Mouse (Mus musculus) bone marrow, adult 2 months (tissue): ENCODE measurements around the gene BC035947.

Experiments used
- CTCF ChIP-seq: fragments of 200-500 bp; IDR thresholded peaks from 2 replicates; pipeline ENCODE4 v1.5.1; 2011; ENCODE audit warnings: low read length, control low read depth; ENCODE audit not compliant: control insufficient read depth, insufficient read depth
- POLR2A ChIP-seq: fragments of 200-500 bp; IDR thresholded peaks from 2 replicates; pipeline ENCODE4 v1.6.1; 2011; ENCODE audit warnings: low read depth, mild to moderate bottlenecking, control low read depth, low read length, borderline replicate concordance; ENCODE audit not compliant: control insufficient read depth

DNA sequence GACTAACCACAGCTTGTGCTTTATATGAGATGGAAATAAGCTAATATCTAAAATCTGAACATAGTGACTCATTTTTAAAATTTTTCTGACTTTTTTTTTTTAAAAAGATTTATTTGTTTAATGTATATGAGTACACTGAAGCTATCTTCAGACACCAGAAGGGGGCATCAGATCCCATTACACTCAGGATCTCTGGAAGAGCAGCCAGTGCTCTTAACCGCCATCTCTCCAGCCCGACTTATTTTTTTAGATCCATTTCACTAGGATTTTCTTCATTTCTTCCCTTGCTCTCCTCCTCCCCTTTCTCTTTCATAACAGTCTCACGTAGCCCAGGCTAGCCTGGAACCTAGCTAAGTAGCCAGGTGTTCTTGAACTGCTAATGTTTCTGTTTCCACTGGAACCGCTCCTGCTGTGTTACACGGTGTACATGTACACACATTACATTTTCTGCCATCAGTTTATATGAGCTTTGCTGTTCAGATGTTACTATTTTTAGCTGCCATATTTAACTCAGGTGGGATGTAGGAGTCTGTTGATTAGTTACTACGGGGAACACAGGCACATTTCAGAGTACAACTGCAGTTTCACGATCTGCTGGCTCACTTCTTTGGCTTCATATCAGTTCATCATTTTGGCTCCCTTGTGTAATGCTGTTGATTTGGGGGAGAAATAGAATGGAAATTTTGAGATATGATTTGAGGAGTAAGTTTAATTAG is 18.7 kb upstream of the BC035947 start:
- TF ChIP-seq POLR2A, result no peak
- no peak for TF ChIP-seq CTCF
